Mouse (Mus musculus): ENCODE measurements around the gene Plaur.
"Not testable (repeated sequence)": the region's sequence is repeated elsewhere in the genome, so short reads cannot be mapped to it uniquely, and the experiment has no call there.

The Plaur gene

DNA sequence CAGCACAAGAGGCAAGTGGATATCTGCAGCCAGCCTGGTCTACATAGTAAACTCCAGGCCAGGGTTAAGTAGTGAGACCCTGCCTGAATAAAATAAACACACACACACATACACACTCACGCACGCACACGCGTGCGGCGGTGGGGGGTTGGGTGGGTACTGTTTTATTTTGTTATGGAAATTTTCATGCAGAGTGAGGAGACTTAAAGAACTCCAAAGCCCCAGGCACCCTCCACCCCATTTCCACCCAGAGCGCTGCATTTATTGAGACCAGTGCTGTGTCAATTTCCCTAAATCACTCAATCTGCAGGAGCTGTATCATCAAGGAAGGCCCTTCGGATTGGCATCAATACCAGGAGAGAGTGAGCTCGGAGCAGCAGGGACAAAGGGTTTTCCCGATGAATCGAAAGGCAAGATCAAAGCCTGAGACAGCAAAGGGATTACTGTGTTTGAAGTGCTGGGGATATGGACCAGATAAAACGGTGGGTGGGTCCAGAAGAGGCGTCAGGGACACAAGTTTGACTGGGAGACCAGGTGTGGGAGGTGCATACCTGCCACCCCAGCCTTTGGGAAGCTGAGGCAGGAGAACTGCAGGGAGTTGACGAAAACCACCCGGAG, 43.3 kb downstream of the Plaur start:
- CTCF ChIA-PET: interaction anchor here (0.9 kb wide), 1 partner anchor 64 kb away, joined by 4 read pairs; no protein-coding TSS in a partner anchor

DNA sequence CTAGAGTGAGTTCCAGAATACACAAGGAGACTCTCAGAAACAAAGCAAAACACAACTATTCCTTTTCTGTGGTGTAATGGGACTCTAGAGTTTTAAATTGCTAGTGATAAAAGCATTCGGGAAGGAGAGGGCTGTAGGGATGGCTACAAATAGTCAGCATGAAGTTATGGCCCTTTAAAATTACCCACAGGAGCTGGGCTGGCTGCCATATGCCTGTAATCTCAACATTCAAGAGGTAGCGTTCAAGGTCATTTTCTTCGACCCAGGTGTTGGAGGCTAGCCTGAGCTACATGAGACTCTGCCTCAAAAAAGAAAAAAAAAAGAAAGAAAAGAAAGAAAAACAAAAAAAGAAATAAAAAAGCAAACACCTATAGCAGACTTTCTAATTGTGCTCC, 43.8 kb downstream of the Plaur start:
- CTCF ChIA-PET: interaction anchor here (0.6 to 0.9 kb wide), 2 partner anchors 25 to 64 kb away, joined by 4 read pairs; no protein-coding TSS in a partner anchor

DNA sequence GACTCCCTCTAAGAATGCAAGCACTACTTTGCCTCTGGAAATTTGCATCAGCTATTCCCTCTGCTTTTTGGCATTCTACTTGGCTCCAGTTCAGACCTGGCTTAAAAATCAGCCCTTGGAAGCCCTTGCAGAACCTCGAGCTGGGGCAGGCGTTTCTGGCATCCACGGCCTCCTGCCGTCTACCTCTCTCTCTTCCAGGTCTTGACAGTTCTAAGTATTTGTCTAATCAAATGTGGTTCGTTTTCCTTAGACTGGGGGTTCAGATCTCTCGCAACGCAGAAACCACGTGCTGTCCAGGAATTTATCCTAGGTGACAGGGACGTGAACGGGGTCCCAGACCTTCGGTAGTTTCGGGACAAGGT, 44.2 kb downstream of the Plaur start:
- CTCF ChIA-PET: interaction anchor here (0.6 to 0.9 kb wide), 3 partner anchors 26 to 65 kb away, joined by 3 to 4 read pairs (median 4); no protein-coding TSS in a partner anchor

DNA sequence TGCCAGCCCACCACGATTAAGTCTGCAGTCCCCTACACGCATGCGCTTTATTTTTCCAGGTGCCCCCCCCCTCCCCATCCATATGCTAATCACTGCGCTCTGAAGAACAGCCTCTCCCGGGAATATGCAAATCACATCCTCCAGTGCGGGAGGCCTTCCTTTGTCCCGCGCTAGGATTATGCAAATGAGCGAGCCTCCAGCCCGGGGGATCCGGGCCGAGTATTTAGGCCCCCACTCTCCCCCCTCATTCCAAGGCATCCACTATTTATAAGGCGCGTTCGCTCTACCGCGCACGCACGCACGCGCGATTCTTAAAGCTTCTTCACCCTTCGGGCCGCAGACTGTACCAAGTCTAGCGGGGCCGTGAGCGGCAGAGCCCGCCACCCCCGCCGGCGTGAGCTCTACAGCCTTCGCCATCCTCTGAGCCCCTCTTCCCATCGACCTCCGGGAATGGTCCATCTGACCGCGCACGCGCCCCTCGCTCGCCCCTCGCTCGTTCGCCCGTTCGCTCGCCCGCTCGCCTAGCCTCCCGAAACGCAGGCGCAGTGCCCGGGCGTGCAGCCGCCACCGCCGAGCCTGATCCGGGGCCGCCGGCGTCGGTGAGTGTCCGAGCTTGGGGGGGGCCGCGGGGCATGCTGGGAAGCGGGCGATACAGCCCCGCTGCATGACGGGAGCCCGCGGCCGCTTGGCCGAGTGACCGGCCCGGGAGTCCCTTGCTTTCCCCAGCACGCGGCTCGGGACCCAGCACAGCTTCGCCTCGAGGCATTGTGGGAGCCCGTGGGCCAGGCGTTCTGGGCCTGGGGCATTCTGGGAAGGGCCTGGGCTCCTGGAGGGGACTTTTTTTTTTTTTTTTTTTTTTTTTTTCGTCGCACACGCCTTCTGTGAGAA, 44.8 kb downstream of the Plaur start, which contains the start of gene Zfp428:
Gene Zfp428, plus strand, starts transcription at position 169 of the 888 bp plus-strand sequence.
- CTCF ChIA-PET: interaction anchor here (0.6 to 1.0 kb wide), 5 partner anchors 12 to 57 kb away, joined by 3 to 15 read pairs (median 4); no protein-coding TSS in a partner anchor

DNA sequence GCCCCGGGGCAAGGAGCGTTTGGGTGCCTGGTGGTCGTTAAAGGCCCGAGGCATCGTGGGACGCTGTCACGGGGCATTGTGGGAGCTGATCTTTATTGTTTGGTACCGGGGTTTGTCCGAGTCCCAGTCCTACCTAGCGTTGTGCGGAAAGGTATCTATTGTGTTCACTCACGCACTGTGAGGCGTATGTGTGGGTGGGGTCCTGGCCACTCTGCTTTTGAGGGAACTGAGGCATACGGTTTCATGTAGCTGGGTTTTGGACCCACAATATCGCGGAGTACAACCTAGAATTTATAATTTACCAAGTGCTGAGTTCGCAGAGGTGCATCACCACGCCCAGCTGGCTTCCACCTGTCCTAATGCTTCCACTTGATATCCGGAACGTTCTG, 45.4 kb downstream of the Plaur start:
- CTCF ChIA-PET: interaction anchor here (0.7 to 1.0 kb wide), 3 partner anchors 12 to 46 kb away, joined by 3 to 15 read pairs (median 13); no protein-coding TSS in a partner anchor

DNA sequence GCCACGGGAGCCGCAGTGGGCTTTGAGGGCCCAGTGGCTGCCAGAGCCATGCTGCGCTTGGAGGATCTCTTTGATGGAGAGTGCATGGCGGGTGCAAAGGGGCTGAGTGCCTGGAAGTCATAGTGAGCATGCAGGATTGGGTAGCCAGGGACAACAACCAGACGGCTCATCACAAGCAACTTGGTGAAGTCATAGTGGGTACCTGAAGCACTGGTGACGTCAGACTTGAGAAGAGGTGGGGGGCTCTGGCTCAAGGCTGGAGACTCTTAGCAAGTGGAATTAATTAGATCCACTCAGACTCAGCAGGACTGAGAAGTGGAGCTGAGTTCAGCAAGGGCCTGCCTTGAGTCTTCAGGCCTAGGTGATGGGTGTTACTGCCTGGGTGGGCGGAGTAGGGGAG, 50.1 kb downstream of the Plaur start, which contains the start of gene AC161166.1:
Gene AC161166.1, minus strand, starts transcription at position 101 of the 400 bp plus-strand sequence.
- CTCF ChIA-PET: no interaction called here

DNA sequence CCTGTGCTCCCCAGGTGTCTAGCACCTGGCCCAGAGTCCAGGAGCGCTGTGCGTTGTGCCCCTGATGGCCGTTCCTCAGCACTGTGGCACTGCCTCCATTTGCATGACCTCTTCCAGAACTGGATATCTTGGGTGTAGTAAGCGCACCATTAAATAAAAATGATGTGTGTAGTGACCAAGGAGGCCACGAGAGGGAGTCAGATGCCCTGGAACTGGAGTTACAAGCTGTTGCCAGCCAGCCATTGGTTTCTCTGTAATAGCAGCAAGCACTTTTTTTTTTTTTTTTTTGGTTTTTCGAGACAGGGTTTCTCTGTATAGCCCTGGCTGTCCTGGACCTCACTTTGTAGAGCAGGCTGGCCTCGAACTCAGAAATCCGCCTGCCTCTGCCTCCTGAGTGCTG, 54.0 kb downstream of the Plaur start:
- CTCF ChIA-PET: not testable (repeated sequence)

DNA sequence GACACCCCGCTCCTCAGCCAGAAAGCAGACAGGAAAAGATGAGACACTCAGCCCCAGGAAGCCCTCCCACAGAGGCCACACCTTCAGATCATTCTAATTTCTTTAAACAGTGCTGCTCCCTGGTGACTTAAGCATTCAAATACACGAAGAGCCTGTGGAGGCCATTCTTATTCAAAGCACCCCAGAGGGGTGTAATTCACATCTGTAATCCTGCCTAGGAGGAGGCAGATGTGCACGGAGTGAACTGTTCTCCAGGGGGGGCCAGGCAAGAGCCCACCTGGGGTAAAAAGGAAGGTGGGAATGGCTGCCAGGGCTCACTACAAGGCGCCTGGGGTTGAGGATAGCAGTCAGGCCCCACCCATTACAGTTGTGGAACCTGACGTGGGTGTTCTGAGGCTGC, 54.8 kb downstream of the Plaur start:
- CTCF ChIA-PET: no interaction called here

DNA sequence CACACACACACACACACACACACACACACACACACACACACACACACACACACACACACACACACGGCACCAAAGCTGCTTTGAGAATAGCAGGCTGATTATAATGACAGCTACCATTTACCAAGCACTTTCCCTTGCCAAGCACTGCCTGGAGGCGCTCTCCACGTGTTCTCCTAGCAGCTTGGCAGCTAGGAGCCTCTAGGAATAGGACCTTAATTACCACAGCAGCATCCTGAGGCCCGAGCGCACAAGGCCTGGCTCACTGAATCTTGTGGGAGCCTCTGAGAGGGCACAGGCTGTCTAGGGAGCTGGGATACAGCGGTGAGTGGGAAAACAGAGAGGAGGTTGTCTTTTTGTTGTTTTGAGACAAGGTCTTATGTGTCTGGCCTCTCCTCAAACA, 55.4 kb downstream of the Plaur start:
- CTCF ChIA-PET: interaction anchor here (0.9 kb wide), 1 partner anchor 15 kb away, joined by 4 read pairs; no protein-coding TSS in a partner anchor

DNA sequence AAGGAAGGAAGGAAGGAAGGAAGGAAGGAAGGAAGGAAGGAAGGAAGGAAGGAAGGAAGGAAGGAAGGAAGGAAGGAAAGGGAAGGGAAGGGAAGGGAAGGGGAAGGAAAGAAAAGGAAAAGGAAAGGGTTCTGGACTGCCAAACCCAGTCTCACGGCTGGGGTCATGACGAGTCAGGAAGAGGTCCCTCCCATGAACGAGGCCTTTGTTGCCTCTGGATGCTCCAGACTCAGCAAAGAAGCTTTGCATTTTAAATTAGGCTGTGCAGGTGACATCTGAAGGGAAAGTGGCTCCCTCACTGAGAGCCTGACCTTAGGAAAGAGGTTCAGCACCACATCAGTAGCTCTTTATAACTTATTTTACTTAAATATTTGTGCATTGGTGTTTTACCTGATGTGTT, 56.8 kb downstream of the Plaur start:
- CTCF ChIA-PET: no interaction called here

DNA sequence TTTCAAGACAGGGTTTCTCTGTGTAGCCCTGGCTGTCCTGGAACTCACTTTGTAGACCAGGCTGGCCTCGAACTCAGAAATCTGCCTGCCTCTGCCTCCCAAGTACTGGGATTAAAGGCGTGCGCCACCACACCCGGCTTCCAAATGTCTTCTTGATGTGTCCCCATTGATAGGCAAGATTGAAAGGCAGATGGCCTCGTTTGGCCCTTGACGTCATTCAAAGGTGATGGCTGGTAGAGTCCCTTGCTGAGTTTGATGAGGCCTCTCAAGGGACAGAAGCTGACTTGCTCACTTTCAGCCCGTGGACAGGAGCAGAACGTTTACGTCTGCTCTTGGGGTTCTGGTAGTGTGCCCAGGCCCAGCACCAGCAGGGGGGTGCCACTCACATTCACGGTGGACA, 57.8 kb downstream of the Plaur start:
- CTCF ChIA-PET: not testable (repeated sequence)

DNA sequence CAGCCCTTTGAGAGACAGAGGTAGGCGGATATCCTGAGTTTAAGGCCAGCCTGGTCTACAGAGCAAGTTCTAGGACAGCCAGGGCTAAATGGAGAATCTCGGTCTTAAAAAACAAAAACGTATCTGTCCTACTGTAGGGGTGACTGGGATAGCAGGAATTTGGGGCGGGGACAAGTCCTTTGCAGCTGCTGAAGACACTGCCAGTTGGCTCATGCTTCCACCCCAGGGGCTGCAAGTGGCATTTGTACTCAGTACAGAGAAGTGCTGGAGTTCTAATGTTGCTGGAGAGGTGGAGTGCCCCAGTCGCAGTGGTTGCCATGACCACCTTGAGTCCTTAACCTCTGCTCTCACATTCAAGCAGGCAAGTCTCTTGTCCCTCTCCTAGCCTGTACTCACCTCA, 60.5 kb downstream of the Plaur start:
- CTCF ChIA-PET: no interaction called here

DNA sequence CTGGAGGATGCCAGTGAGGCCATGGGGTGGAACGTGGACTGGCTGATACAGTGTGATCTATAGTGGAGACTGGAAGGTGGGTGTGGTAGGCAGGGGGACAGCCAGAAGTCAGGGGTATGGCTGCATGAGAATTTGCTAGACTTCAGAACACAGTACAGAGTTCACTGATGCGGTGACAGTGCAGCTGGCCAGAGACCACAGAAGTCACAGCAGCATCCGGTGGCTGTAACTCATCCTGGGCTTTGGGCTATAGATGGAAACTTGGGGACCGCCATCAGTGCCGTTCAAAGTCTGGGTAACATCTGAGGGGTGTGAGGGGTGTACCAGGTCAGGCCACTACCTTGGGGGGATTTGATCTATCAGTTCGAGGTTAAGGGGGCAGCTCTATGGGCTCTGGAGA, 61.4 kb downstream of the Plaur start:
- CTCF ChIA-PET: no interaction called here

DNA sequence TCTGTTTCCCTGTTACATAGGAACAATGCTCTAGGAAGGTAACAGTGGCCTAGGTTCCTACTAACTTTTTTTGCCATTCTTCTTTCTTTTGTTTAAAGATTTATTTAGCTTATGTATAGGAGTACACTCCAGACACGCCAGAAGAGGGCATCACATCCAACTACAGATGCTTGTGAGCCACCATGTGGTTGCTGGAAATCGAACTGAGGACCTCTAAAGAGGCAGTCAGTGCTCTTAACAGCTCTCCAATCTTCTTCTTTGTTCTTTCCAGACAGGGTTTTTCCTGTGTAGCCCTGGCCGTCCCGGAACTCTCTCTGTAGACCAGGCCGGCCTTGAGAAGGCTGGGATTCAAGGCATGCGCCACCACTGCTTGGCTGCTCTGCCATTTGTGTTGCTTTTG, 62.7 kb downstream of the Plaur start:
- CTCF ChIA-PET: interaction anchor here (0.7 kb wide), 1 partner anchor 190 kb away, joined by 3 read pairs; no protein-coding TSS in a partner anchor

Measured in spleen, embryonic (tissue).